Mouse (Mus musculus): Measurements from ENCODE around the gene H2-Aa. TPM values are rescaled to one million over a fixed set of nuclear protein-coding genes. Genes with fewer than 3 reads are reported as not detected.
"Not testable (repeated sequence)": the region's sequence is repeated elsewhere in the genome, so short reads cannot be mapped to it uniquely, and the experiment has no call there.

The H2-Aa gene
- polyA plus RNA-seq, 1 experiment from 2014 or later: 0.83 TPM

DNA sequence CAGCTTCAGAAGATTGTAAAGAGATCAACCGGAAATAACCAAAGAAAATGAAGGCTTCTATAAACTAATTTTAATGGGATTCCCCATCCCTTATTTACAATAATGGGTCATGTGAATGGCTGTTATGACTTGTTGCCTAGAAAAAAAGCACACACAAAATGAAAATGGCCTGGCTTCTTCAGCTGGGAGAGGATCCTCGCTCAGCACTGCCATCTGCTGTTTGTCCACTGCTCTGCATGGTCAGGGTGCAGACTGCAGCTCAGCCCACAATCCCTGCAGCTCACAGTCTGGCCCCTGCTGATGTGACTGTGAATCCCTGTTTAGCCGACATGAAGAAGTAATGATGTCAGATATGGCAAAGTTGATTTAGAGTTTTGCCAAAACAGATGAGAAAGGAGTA lies 25.8 kb upstream of the H2-Aa start:
- H3K36me3 ChIP-seq (ENCODE audit: control insufficient read depth, insufficient read depth, low read length): no peaks in the 10 kb centered on the region
- 34% methylated on average over 3 of the region's 3 CpGs for WGBS
- H3K4me3 ChIP-seq (replicated peaks; ENCODE audit: low read depth, low read length): no peak overlapping the region
- H3K9ac ChIP-seq (replicated peaks; ENCODE audit: low read length): no peak overlapping the region
- no peaks in the 10 kb centered on the region for H3K27me3 ChIP-seq (ENCODE audit: control insufficient read depth, insufficient read depth, low read length)
- DNase-seq (peak; percentile 89), ATAC-seq (ENCODE audit: low FRiP score, low TSS enrichment) (no peak)
- no peaks in the 10 kb centered on the region for H3K9me3 ChIP-seq (ENCODE audit: control insufficient read depth, low read length)
- no peak overlapping the region for H3K27ac ChIP-seq (replicated peaks; ENCODE audit: low read depth, low read length)
- H3K4me1 ChIP-seq (ENCODE audit: control insufficient read depth, insufficient read depth, low read length): no peaks in the 10 kb centered on the region
- H3K4me2 ChIP-seq (ENCODE audit: low read length): no peak overlapping the region

DNA sequence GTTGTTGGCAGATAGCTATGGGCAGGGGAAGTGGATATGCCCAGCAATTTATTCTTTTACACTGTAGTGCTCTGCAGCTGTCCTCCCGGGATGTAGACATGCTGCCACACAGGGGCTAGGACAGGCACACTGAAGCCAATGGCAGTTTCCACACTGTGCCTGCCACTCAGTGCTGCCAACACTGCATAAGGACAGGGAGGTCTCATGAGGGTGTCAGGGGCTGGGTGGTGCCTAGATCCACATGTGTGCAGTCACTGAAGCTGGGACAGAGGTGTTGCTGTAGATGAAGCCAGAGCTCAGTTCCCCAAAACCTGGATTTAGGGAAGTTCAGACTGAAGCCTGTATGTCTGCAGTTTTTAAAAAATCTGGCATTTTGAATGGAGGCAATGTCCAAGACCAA lies 24.6 kb upstream of the H2-Aa start:
- Histone ChIP-seq H3K9ac (replicated peaks; ENCODE audit: low read length) (no peak overlapping the region), H3K36me3 (ENCODE audit: control insufficient read depth, insufficient read depth, low read length) (no peaks in the 10 kb centered on the region), H3K4me3 (replicated peaks; ENCODE audit: low read depth, low read length) (no peak overlapping the region), H3K4me2 (ENCODE audit: low read length) (no peak overlapping the region), H3K4me1 (ENCODE audit: control insufficient read depth, insufficient read depth, low read length) (no peaks in the 10 kb centered on the region), H3K9me3 (ENCODE audit: control insufficient read depth, low read length) (no peaks in the 10 kb centered on the region), H3K27me3 (ENCODE audit: control insufficient read depth, insufficient read depth, low read length) (0 out of 2 replicates have a peak, but pooled peaks cover 4% of the 10 kb centered on the region), H3K27ac (replicated peaks; ENCODE audit: low read depth, low read length) (no peak overlapping the region)
- DNase-seq (no peak), ATAC-seq (ENCODE audit: low FRiP score, low TSS enrichment) (no peak)
- WGBS: 78% methylated on average over 1 of the region's 1 CpGs

DNA sequence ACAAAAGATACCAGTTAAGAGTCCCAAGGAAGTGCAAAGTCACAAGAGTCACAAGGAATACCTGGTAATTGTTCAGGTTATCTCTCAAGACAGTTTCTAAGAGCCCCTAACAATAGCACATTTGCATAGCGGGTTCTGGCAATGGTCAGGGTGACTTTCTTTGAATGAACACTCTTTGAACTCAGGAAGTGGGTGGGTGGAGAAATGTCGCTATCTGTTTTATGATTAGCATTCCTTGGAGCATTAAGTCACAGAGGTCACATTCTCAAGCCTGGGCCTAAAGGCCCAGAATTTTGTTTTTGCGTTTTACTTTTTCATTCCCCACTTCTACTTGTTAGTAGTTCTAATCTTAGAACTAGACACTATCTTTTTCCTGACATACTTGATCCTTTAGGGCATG lies 22.9 kb upstream of the H2-Aa start:
- H3K9ac ChIP-seq (replicated peaks; ENCODE audit: low read length); H3K4me3 ChIP-seq (replicated peaks; ENCODE audit: low read depth, low read length); H3K27me3 ChIP-seq (ENCODE audit: control insufficient read depth, insufficient read depth, low read length); H3K27ac ChIP-seq (replicated peaks; ENCODE audit: low read depth, low read length); ATAC-seq (ENCODE audit: low FRiP score, low TSS enrichment); H3K4me1 ChIP-seq (ENCODE audit: control insufficient read depth, insufficient read depth, low read length); H3K36me3 ChIP-seq (ENCODE audit: control insufficient read depth, insufficient read depth, low read length); H3K9me3 ChIP-seq (ENCODE audit: control insufficient read depth, low read length); H3K4me2 ChIP-seq (ENCODE audit: low read length); DNase-seq: not testable (repeated sequence)
- WGBS: 86% methylated on average over 3 of the region's 3 CpGs

DNA sequence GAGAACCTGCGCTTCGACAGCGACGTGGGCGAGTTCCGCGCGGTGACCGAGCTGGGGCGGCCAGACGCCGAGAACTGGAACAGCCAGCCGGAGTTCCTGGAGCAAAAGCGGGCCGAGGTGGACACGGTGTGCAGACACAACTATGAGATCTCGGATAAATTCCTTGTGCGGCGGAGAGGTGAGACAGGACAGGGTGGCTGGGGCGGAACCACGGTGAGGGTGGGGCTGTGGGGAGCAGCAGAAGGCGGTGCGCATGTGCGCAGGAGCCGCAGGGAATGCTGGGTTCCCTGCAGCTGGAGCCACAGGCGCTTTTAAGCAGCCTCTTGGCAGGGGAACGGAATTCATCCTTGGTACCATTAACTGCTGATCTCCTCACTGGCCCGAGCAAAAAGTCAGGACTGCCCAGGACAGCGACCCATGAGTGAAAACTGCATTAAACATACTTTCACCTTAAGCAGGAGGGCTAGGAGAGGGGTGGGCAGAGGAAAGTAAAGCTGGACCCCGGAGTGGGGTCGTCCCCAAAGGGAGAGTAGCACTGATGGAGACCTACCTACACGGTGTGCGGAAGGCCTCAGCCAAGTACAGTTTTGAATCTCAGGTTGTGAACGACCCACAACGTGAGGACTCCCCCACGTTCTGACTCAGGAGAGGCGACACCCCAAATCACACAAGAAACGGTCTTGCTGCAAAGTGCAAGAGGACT lies 22.2 kb upstream of the H2-Aa start:
- peak; percentile 84 for DNase-seq
- H3K9ac ChIP-seq (replicated peaks; ENCODE audit: low read length): peak overlapping the region; percentile 60
- WGBS: 22% methylated on average over 38 of the region's 38 CpGs
- 0 out of 2 replicates have a peak, but pooled peaks cover 4% of the 10 kb centered on the region for H3K27me3 ChIP-seq (ENCODE audit: control insufficient read depth, insufficient read depth, low read length)
- peak; percentile 75; the same call in 1 of the 2 replicates for ATAC-seq (ENCODE audit: low FRiP score, low TSS enrichment)
- H3K9me3 ChIP-seq (ENCODE audit: control insufficient read depth, low read length): no peaks in the 10 kb centered on the region
- peak overlapping the region; percentile 67 for H3K27ac ChIP-seq (replicated peaks; ENCODE audit: low read depth, low read length)
- H3K4me1 ChIP-seq (ENCODE audit: control insufficient read depth, insufficient read depth, low read length): no peaks in the 10 kb centered on the region
- H3K4me3 ChIP-seq (replicated peaks; ENCODE audit: low read depth, low read length): peak overlapping the region; percentile 54
- H3K36me3 ChIP-seq (ENCODE audit: control insufficient read depth, insufficient read depth, low read length): no peaks in the 10 kb centered on the region
- H3K4me2 ChIP-seq (ENCODE audit: low read length): peak overlapping the region; percentile 76

DNA sequence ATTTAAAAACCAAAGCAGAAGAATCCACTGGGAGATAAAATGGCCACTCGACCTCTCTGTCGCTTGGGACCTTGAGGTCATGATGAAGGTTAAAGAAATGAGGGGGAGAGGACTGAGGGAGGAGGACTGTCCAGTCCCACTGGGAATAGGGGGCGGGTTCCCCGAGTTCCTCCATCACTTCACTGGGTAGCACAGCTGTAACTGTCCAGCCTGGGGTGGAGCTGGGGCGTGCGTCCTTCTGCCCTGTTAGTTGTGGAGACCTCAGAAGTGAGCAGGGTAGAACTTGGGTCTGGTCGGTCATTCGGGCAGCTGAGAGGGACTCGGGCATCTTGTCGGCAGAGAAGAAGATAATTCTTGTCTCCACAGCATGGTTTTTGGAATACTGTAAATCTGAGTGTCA lies 21.6 kb upstream of the H2-Aa start:
- Histone ChIP-seq H3K27me3 (ENCODE audit: control insufficient read depth, insufficient read depth, low read length) (0 out of 2 replicates have a peak, but pooled peaks cover 4% of the 10 kb centered on the region), H3K4me1 (ENCODE audit: control insufficient read depth, insufficient read depth, low read length) (no peaks in the 10 kb centered on the region), H3K27ac (replicated peaks; ENCODE audit: low read depth, low read length) (peak overlapping the region; percentile 67), H3K36me3 (ENCODE audit: control insufficient read depth, insufficient read depth, low read length) (no peaks in the 10 kb centered on the region), H3K4me2 (ENCODE audit: low read length) (peak overlapping the region; percentile 76), H3K9ac (replicated peaks; ENCODE audit: low read length) (peak overlapping the region; percentile 60), H3K4me3 (replicated peaks; ENCODE audit: low read depth, low read length) (peak overlapping the region; percentile 54), H3K9me3 (ENCODE audit: control insufficient read depth, low read length) (no peaks in the 10 kb centered on the region)
- DNase-seq (no peak), ATAC-seq (ENCODE audit: low FRiP score, low TSS enrichment) (no peak)
- 37% methylated on average over 10 of the region's 10 CpGs for WGBS

DNA sequence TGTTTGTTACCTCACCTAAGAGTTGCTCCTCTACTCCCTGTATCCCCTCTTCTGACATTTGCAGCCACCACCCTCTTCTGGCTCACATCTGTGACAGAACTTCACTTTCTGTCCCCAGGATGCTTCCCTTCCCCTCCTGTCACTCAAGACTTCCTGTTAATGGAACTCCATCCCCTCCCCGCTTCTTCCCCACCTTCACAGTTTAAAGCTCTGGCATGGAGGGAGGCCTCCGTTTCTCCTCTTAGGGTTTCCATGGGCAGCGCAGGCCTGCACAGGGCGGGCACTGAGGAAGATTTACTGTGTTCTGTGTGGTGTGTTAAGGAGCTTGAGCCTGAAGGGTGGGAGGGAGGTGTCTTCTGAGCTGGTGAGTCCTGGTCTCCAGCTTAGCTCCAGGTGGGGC lies 20.5 kb upstream of the H2-Aa start:
- DNase-seq (no peak), ATAC-seq (ENCODE audit: low FRiP score, low TSS enrichment) (no peak)
- H3K27ac ChIP-seq (replicated peaks; ENCODE audit: low read depth, low read length): no peak overlapping the region
- no peaks in the 10 kb centered on the region for H3K36me3 ChIP-seq (ENCODE audit: control insufficient read depth, insufficient read depth, low read length)
- H3K27me3 ChIP-seq (ENCODE audit: control insufficient read depth, insufficient read depth, low read length): 0 out of 2 replicates have a peak, but pooled peaks cover 4% of the 10 kb centered on the region
- 91% methylated on average over 4 of the region's 4 CpGs for WGBS
- no peak overlapping the region for H3K9ac ChIP-seq (replicated peaks; ENCODE audit: low read length)
- no peak overlapping the region for H3K4me3 ChIP-seq (replicated peaks; ENCODE audit: low read depth, low read length)
- H3K9me3 ChIP-seq (ENCODE audit: control insufficient read depth, low read length): no peaks in the 10 kb centered on the region
- H3K4me2 ChIP-seq (ENCODE audit: low read length): no peak overlapping the region
- H3K4me1 ChIP-seq (ENCODE audit: control insufficient read depth, insufficient read depth, low read length): no peaks in the 10 kb centered on the region

DNA sequence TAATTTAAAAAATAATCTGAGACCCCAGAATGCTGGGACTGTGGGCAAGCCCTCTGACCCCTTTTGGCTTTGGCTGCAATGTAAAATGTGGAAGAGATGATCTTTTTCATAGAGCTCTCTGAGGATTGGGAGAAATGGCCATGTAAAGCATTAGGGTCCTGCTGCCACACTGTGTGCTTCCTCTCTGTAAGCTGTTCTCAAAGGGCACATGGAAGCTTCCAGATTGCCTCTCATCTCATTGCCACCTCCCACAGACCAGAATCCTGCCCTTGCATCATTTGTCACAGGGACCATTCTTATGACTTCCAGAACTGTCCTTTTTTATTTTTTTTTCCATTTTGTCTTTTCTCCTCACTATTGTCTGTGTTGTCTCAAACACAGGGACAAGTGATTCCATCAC lies 19.6 kb upstream of the H2-Aa start:
- no peak overlapping the region for H3K27ac ChIP-seq (replicated peaks; ENCODE audit: low read depth, low read length)
- H3K27me3 ChIP-seq (ENCODE audit: control insufficient read depth, insufficient read depth, low read length): 0 out of 2 replicates have a peak, but pooled peaks cover 4% of the 10 kb centered on the region
- ATAC-seq (ENCODE audit: low FRiP score, low TSS enrichment): no peak
- DNase-seq: no peak
- no peak overlapping the region for H3K9ac ChIP-seq (replicated peaks; ENCODE audit: low read length)
- no peak overlapping the region for H3K4me3 ChIP-seq (replicated peaks; ENCODE audit: low read depth, low read length)
- no peaks in the 10 kb centered on the region for H3K4me1 ChIP-seq (ENCODE audit: control insufficient read depth, insufficient read depth, low read length)
- no peaks in the 10 kb centered on the region for H3K36me3 ChIP-seq (ENCODE audit: control insufficient read depth, insufficient read depth, low read length)
- no peaks in the 10 kb centered on the region for H3K9me3 ChIP-seq (ENCODE audit: control insufficient read depth, low read length)
- no peak overlapping the region for H3K4me2 ChIP-seq (ENCODE audit: low read length)

DNA sequence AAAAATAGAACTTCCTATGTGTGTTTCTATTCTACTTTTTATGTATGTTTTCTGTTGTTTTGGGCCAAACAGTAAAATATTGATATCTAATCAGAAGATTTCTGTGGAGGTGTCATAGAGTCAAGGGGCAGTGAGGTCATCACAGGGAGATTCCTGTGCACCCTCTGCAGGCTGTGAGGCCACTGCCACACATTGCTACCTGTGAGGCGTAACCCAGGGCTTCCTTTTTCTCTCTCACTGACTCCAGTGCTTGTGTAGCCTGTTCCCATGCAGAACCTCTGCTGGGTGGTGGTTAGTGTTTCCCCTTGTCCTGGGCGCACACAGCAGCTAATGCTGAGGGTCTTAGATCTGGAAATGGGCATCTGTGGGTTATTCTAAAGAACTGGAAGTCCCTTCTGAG lies 18.8 kb upstream of the H2-Aa start:
- no peak overlapping the region for H3K4me3 ChIP-seq (replicated peaks; ENCODE audit: low read depth, low read length)
- H3K9me3 ChIP-seq (ENCODE audit: control insufficient read depth, low read length): no peaks in the 10 kb centered on the region
- ATAC-seq (ENCODE audit: low FRiP score, low TSS enrichment) (no peak), DNase-seq (no peak)
- no peak overlapping the region for H3K9ac ChIP-seq (replicated peaks; ENCODE audit: low read length)
- no peak overlapping the region for H3K27ac ChIP-seq (replicated peaks; ENCODE audit: low read depth, low read length)
- no peak overlapping the region for H3K4me2 ChIP-seq (ENCODE audit: low read length)
- H3K27me3 ChIP-seq (ENCODE audit: control insufficient read depth, insufficient read depth, low read length): 0 out of 2 replicates have a peak, but pooled peaks cover 4% of the 10 kb centered on the region
- no peaks in the 10 kb centered on the region for H3K4me1 ChIP-seq (ENCODE audit: control insufficient read depth, insufficient read depth, low read length)
- WGBS: 83% methylated on average over 2 of the region's 2 CpGs
- no peaks in the 10 kb centered on the region for H3K36me3 ChIP-seq (ENCODE audit: control insufficient read depth, insufficient read depth, low read length)

DNA sequence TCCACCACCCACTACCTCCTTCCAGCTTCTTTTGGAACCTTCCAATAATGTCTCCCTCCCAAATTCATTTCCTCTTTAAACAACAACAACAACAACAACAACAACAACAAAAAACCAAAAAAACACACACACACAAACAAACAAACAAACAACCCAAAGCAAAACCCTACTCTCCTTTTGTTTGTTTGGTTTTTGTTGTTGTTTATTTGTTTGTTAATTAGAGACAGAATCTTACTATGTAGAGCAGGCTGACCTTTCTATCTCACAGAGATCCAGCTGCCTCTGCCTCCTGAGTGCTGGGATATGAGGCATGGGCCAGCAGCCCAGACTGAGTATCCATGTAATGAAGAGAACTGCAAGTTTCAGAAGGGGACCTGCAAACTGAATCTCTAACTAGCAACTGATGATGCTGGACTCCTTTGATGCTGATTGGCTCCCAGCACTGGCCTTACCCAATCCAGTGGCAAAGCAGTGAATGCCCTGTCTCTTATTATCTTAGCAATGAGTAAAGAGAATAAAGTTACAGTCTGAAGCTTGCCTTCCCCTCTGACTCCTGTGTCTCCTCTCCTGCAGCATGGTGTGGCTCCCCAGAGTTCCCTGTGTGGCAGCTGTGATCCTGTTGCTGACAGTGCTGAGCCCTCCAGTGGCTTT lies 17.9 kb upstream of the H2-Aa start, which contains the start of gene H2-Eb1:
Gene H2-Eb1, plus strand, starts transcription at position 488 of the 651 bp plus-strand sequence.
- peak; percentile 69; the same call in 1 of the 2 replicates for ATAC-seq (ENCODE audit: low FRiP score, low TSS enrichment)
- H3K9ac ChIP-seq (replicated peaks; ENCODE audit: low read length): no peak within 1 kb of the TSS
- H3K36me3 ChIP-seq (ENCODE audit: control insufficient read depth, insufficient read depth, low read length): no peaks in the 10 kb centered on the region
- 0 out of 2 replicates have a peak, but pooled peaks cover 4% of the 10 kb centered on the region for H3K27me3 ChIP-seq (ENCODE audit: control insufficient read depth, insufficient read depth, low read length)
- DNase-seq: peak; percentile 93
- H3K4me3 ChIP-seq (replicated peaks; ENCODE audit: low read depth, low read length): no peak within 1 kb of the TSS
- no peaks in the 10 kb centered on the region for H3K4me1 ChIP-seq (ENCODE audit: control insufficient read depth, insufficient read depth, low read length)
- no peaks in the 10 kb centered on the region for H3K9me3 ChIP-seq (ENCODE audit: control insufficient read depth, low read length)
- no peak within 1 kb of the TSS for H3K4me2 ChIP-seq (ENCODE audit: low read length)
- H3K27ac ChIP-seq (replicated peaks; ENCODE audit: low read depth, low read length): no peak within 1 kb of the TSS
